Mouse (Mus musculus): ENCODE results near the gene Ece1.

Gene Ece1

GRCm38 (mm10) chr4:137882663-137883062 lies 20.6 kb downstream of the Ece1 start:
- no peak for DNase-seq (ENCODE audit: low spot score in 2 of 2)

GRCm38 (mm10) chr4:137883513-137884150 lies 21.6 kb downstream of the Ece1 start:
- DNase-seq (ENCODE audit: low spot score in 2 of 2): no peak

- DNase-seq (ENCODE audit: low spot score in 2 of 2): no peak
These were observed 25.4 kb downstream of the Ece1 start for GRCm38 (mm10) chr4:137887337-137887992.

- DNase-seq (ENCODE audit: low spot score in 2 of 2): no peak
These were observed 26.0 kb downstream of the Ece1 start for GRCm38 (mm10) chr4:137887993-137888388.

- no peak for DNase-seq (ENCODE audit: low spot score in 2 of 2)
These were observed 28.6 kb downstream of the Ece1 start for GRCm38 (mm10) chr4:137890596-137890995.

GRCm38 (mm10) chr4:137891553-137892145 lies 29.6 kb downstream of the Ece1 start:
- no peak for DNase-seq (ENCODE audit: low spot score in 2 of 2)

GRCm38 (mm10) chr4:137892713-137893242 lies 30.7 kb downstream of the Ece1 start:
- DNase-seq (ENCODE audit: low spot score in 2 of 2): no peak

- DNase-seq (ENCODE audit: low spot score in 2 of 2): no peak
These were observed 34.7 kb downstream of the Ece1 start for GRCm38 (mm10) chr4:137896612-137897297.

GRCm38 (mm10) chr4:137897298-137897612 lies 35.2 kb downstream of the Ece1 start:
- peak; percentile 79 to 83 for DNase-seq (ENCODE audit: low spot score in 2 of 2)

GRCm38 (mm10) chr4:137898490-137898889 lies 36.5 kb downstream of the Ece1 start:
- DNase-seq (ENCODE audit: low spot score in 2 of 2): no peak

GRCm38 (mm10) chr4:137902268-137902667 lies 40.2 kb downstream of the Ece1 start:
- DNase-seq (ENCODE audit: low spot score in 2 of 2): no peak

GRCm38 (mm10) chr4:137902873-137903272 lies 40.8 kb downstream of the Ece1 start:
- DNase-seq (ENCODE audit: low spot score in 2 of 2): no peak

- DNase-seq (ENCODE audit: low spot score in 2 of 2): no peak
These were observed 43.0 kb downstream of the Ece1 start for GRCm38 (mm10) chr4:137904956-137905551.

- peak in 1 of 2 experiments; percentile 55 for DNase-seq (ENCODE audit: low spot score in 2 of 2)
These were observed 45.9 kb downstream of the Ece1 start for GRCm38 (mm10) chr4:137907979-137908378.

GRCm38 (mm10) chr4:137908489-137908888 lies 46.5 kb downstream of the Ece1 start:
- DNase-seq (ENCODE audit: low spot score in 2 of 2): no peak

- no peak for DNase-seq (ENCODE audit: low spot score in 2 of 2)
These were observed 46.9 kb downstream of the Ece1 start for GRCm38 (mm10) chr4:137908915-137909314.

- no peak for DNase-seq (ENCODE audit: low spot score in 2 of 2)
These were observed 47.4 kb downstream of the Ece1 start for GRCm38 (mm10) chr4:137909471-137909870.

GRCm38 (mm10) chr4:137910382-137911009 lies 48.5 kb downstream of the Ece1 start:
- no peak for DNase-seq (ENCODE audit: low spot score in 2 of 2)

GRCm38 (mm10) chr4:137911657-137912056 lies 49.6 kb downstream of the Ece1 start:
- DNase-seq (ENCODE audit: low spot score in 2 of 2): no peak

GRCm38 (mm10) chr4:137912768-137913305 lies 50.8 kb downstream of the Ece1 start:
- no peak for DNase-seq (ENCODE audit: low spot score in 2 of 2)
